Mouse (Mus musculus) activated CD4-positive, CD25-positive, alpha-beta regulatory T cell, adult 4 months (primary cell): ENCODE results near the gene Lrrc29. TPM values are rescaled to one million over a fixed set of nuclear protein-coding genes. Genes with fewer than 3 reads are reported as not detected.

ENCODE experiments used
- ATAC-seq: one replicate; pipeline ENCODE4 v1.8.0; 2017
- polyA plus RNA-seq, 2 experiments: library from polyadenylated mRNA; unstranded; fragments of 100-300 nt; shearing (Covaris generic); gene quantifications; one replicate each; pipeline ENCODE4 v1.2.1; 2017

Gene Lrrc29
- polyA plus RNA-seq, result 1 to 10 TPM; 1.4 to 2.7 TPM

DNA sequence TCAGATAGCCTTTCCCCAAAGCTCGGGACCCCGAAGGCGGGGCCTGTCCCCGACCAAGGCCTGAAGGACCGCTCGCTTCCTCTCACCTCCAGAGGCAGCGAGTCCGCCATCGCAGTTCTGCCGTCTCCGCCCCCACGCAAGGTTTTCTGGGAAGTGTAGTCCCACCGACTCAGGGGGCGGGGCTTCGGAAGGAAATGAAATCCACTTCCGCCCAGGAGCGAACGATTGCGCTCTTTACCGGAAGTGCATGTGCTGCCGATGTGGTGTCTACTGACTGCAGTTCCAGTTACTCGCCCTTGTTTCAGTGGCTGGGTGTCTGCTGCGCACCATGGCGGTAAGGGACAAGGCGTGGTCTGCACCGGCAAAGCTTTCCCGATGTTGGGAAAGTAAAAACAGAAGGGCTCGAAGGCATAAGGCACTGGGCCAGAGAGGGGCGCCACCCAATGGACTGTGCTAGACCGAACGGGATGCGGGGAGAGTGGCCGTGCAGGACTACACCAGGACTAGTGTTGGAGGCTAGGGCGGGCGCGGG lies at the start of gene Lrrc29, which contains the start of gene Tmem208:
Gene Lrrc29, minus strand, starts transcription at position 138 of the 532 bp plus-strand sequence.
Gene Tmem208, plus strand, starts transcription at position 214 of the 532 bp plus-strand sequence.
- ATAC-seq, result peak; percentile 95

DNA sequence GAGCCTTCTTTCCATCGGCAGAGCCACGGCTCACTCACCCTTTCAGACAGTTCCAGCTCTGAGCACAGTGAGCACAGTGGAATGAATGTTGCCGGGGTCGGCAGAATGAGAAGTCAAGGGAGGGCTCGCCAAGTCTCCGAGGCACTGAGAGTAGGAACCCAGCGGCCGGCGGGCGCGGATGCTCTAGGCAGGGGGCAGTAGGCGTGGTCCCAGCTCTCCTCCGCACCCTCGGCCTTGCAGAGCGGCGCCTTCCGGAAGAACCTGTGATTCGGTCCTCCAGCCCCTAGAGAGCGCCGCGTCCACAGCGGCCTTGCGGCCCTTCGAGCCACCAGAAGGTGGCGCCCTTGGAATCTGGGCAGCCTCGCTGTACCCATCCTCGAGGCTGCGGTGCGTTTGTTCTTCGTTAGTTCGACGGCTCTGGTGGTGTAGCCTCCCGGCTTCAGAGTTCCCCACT lies 48.5 kb upstream of the Lrrc29 start:
- no peak for ATAC-seq

DNA sequence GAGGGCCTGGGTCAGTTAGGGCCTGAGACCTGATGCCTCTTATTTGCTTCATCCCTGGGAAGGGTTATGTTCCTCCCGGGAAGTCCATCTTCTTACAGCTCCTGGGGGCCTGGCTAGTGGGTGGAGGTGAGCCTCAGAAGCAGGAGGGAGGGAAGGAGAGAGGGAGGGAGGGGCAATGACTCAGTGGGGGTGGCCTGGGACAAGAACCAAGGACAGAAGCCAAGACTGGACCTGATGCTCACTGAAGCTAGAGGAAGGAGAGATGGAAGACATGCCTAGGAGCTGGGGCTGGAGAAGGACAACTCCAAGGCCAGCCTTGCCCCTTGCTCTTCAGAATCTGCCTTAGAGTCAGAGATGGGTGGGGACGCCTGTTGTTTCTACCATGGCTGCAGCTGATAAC lies 47.0 kb upstream of the Lrrc29 start, which contains the start of gene Plekhg4:
Gene Plekhg4, plus strand, starts transcription at position 243 of the 400 bp plus-strand sequence.
- ATAC-seq, result no peak

DNA sequence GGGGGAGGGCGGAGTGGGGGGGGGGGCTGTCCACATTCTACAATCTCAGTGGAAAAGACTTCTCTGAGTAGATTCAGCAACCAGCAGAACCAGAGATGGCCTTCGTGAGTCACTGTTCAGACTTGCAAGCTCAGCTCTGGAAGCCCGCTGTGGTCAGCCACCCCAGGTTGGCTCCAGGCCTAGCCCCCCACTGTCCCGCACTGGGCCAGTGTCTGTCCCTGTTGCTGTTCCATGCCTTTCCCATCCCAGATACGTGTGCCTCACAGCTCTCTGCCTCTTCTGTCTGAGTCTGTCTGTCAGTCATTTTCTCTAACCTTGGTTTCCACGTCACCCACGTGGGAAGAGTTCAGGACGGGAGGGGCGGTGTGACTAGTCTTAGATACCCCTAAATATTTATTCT lies 46.4 kb upstream of the Lrrc29 start:
- no peak for ATAC-seq

DNA sequence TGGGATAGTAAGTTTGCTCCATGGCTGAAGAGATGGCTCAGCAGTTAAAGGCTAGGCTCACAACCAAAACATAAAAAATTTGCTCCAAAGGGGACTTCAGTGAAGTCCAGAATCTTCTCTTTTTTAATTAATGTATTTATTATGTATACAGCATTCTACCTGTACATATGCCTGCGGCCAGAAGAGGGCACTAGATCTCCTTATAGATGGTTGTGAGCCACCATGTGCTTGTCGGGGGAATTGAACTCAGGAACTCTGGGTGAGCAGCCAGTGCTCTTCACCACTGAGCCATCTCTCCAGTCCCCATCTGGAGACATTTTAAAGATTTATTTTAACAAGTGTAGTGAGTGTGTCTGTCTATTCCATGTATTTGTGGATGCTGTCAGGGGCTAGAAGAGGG lies 41.0 kb upstream of the Lrrc29 start:
- no peak for ATAC-seq

DNA sequence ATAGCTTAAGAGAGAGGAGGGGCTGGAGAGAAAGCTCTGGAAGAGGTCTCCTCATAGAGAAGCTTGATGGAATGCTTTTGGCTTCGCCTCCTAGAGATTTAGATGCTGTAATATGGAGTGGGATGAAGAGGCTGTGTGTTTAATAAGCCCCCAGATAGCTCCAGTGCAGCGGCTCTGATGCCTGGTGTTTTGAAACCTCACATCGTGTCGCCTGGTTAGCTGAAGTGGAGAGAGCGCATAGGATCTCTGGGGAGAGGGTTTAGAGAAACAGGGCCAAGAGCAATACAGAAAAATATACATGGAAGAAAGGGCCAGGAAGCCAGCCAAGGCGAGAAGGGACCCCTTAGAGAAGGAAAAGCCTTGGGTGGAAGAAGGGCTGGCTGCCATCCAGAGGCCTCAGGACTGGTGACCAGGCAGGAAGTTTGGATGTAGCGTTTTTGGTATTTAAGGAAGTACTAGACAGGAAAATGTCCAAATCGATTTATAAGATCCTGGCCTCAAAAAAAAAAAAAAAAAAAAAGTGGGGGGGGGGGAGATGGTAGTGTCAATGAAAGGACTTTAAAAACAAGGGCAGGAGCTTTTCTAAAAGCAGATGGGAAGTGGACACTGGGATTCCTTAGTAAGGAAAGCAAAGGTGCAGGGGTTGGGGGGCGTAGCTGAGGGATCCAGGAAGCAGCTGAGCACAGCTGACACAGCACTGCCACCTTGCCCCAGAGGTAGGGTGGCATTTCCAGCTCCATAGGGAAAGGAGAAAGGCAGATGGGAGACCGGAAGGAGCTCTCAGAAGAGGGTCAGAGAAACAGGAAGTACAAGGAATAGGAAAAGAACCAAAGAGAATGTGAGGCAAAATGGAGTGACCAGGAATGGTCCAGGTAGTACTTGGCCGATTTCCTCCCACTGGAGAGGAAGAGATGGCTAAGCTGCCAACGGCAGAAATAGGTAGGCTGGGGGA lies 35.9 kb upstream of the Lrrc29 start:
- no peak for ATAC-seq

DNA sequence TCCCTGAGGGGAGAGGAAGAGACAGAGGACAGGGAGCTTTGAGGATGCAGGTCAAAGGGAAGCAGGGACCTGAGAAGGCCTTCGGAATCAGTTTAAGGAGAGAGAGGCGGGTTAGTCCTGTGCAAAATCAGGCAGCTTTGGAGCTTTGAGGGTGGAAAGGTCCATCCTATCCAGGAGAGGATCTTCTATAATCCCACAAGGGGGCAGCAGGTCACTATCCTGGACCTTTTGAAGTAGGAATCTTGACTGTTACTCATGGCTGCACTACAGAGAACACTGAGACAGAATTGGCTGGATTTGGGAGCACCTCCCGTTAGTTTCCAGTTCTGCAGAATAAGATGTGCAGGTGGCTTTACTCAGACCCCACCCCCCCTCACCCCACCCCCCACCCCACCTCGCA lies 33.6 kb upstream of the Lrrc29 start:
- ATAC-seq, result no peak

DNA sequence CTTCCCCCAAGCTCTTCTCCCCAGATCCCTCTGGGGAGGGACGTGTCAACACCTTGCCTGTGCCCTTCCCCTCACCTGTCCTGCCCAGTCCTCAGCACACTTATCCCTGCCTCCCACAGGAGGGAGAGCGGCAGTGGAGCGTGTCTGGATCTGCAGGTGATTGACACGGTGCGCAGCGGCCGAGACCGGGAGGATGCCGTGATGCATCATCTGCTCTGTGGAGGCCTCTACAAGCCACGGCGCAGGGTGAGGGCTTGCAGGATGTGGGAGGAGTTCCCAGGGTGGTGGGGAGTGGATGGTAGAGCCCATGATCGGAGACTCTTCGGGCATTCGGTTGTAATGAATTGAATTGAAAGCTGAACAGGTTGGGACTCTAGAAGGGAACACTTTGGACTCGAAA lies 33.1 kb upstream of the Lrrc29 start:
- no peak for ATAC-seq

DNA sequence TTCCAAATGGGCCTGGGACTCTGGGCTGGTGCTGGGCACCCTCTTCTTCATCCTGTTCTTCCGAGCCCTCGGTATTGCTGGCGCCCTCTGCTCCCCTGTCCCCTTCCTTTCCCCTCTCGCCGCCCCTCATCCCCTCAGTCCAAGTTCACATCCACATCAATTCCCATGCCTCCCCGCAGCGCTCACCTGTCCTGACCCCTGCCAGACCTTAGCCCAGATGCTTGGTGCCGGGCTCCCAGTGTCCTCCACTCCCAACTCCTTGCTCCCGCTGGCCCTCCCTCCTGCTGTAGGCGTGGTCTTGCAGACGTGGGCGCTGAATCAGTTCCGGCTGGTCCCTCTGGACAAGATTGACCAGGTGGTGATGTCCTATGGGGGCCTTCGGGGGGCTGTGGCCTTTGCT lies 30.6 kb upstream of the Lrrc29 start:
- no peak for ATAC-seq

DNA sequence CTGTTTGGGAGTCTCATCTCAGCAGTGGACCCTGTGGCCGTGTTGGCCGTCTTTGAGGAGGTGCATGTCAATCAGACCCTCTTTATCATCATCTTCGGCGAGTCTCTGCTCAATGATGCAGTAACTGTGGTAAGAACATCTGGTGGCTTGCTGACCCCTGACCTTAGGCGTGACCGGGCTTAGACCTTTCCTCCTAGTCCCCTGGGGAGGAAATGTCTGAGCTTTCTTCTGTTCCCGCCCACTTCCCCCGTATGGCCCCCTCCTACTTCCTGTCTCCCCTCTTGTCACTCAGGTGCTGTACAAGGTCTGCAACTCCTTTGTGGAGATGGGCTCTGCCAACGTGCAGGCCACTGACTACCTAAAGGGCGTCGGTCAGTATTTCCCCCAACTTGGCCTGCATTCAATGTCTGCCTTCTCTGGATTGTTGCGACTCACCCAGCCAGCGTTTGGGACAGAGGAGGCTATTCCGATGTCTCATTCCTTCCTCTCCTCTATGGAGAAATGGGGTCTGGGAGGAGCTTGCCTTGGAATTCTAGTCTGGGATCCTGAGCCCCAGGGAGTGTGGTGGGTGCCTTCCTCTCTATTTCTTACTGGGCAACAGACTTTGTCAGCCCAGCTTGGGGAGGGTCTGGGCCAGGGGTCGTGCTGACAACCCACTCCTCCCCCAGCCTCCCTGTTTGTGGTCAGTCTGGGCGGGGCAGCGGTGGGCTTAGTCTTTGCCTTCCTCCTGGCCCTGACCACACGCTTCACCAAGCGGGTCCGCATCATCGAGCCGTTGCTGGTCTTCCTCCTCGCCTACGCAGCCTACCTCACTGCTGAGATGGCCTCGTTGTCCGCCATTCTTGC lies 29.3 kb upstream of the Lrrc29 start:
- no peak for ATAC-seq

DNA sequence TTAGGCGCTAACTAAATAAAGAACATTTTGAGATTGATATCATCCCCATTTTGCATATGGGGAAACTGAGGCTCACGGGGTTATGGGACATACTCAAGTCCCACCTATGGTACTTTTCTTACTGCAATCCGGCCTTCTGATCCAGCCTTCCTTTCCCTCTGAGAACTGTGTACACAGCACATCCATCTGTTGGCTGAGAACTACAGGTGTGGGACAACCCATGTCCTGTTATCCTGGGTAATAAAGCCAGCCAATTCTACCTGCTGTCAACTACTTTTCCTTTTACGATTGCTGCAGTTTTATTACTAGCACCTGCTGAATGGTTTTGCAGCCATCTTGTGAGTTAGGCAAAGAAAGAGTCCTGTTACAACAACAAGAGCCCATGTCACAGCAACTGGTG lies 28.5 kb upstream of the Lrrc29 start:
- ATAC-seq, result no peak

DNA sequence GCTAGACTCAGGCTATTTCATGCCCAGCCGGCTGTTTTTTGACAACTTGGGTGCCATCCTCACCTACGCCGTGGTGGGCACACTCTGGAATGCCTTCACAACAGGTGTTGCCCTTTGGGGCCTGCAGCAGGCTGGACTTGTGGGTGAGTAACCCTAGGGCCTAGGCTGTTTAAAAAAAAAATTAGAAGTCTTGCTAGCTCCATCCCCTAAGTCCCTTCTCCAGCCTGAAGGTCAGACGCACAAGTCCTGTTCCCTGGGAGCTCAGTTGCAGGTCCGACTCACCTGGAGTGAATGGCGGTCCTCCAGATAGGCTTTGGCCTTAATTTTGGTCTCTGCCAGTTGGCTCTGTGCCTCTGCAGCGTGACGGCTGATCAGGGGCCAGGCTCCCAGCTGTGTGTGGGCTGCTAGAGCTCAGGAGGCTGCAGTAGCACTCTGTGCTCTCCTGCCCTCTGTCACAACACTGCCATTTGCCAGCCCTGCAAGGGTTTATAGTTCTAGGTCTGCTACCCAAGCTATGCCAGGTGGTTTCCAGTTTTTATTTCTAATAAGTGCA lies 27.6 kb upstream of the Lrrc29 start:
- no peak for ATAC-seq

DNA sequence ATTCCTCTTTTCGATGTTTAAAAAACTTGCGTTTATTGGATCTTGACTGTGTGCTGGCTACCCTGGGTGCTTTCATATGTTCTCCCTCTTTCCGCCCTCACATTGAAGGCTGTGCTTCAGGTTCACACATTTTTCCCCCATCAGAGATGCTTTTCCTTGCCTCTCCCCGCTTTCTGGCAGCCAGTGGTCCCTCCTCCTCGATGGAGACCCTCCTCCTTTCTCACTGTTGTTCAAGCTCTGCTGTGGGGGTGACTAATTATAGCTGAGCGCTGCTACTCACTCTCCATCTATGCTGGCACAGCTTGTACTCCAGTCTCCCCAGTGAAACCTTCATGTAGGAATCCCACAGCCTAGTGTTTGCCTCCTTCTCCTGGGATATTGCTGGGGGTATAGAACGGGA lies 24.1 kb upstream of the Lrrc29 start:
- no peak for ATAC-seq

DNA sequence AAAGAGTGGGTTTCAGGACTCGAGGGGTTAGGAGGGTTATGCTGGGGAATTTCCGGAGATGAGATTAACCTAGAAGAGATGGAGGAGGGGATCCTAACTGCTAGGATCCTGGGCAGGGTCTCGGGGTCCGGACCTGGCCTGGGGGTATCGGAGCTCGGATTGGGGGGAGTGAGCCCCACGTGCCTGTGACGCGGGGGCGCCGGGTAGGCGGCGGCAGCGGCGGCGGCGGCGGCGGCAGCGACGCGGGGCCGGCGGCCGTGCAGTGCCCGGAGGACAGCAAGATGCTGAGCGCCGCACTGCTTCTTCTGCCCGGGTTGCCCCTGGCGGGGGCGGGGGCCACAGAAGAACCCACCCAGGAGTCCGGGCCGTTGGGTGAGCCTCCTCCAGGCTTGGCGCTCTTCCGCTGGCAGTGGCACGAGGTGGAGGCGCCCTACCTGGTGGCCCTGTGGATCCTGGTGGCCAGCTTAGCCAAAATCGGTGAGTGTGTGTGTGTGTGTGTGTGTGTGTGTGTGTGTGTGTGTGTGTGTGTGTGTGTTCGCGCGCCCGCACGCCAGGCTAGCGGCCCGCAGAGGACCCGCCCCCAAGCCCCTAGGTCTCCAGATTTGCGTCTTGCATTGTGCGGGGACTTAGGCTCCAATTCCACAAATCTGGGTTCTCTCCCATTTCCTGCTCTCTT lies 23.2 kb upstream of the Lrrc29 start:
- no peak for ATAC-seq

DNA sequence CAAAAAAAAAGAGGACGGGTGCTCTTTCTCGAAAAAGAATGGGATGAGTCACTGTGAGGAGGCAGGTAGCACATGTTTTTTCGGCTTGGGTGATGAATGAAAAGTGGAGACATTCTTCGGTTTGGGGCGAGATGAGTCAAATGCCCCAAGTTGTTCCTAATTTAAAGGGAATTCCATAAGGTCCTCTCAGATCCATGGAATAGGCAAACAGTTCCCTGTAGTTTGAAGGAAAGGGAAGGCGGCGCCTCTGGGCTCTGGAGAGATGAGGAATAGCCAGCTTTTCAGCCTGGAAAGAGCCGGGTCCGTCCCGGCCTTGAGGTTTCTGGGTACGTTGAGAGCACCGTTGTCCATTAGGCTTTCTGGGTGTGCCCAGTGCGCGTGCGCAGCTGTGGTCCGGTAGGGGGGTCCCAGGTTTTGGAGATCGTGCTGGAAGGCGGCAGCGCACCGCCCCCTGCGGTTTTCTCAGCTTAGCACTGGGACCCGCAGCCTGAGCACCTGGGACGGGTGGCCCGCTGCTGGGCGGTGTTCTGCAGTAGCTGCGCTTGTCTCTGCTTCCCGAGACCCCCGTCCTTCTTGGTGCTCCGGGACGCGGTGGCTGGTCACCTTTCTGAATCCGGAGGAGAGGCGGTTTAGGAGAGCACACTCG lies 22.5 kb upstream of the Lrrc29 start, which contains the start of gene Slc9a5:
Gene Slc9a5, plus strand, starts transcription at position 394 of the 646 bp plus-strand sequence.
- peak; percentile 3 for ATAC-seq

DNA sequence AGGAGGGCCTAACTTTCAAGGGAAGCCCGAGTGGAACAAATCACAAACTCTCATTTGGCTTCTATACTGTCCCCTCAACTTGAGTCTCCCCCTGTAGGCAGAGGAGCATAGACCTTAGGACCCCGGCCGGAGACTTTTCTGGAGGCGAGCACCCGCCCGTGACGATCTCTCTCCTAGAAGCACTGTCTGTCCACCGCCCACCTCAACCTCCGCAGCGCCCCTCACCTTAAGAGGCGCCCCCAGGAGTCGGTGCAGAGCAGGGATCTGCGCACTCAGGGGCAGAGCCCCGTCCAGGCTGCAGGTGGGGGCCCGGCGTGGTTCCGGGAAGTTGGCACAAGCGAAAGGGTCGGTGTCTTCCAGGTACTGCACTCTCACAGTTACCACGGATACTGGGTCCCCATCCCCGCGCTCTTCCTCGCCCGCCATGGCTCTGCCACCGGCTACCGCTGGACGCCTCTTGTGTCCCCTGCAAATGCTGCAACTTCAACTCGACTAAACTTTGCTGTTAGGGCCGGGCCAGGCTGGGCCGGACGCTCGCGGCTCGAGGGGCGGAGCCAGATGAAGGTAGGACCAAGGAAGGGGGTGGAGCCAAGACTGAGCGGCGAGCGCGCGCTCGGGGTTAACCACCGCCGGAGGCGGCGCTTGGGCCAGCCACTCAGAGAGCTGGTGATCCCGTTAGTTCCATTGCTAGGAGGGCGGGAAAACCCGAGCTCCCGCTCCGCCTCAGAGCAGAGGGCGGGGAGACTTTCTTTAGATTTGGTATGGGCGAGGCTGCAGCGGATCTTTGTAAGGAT lies 21.5 kb upstream of the Lrrc29 start, which contains the start of gene Fhod1:
Gene Fhod1, minus strand, starts transcription at position 526 of the 794 bp plus-strand sequence.
- peak; percentile 89 for ATAC-seq

DNA sequence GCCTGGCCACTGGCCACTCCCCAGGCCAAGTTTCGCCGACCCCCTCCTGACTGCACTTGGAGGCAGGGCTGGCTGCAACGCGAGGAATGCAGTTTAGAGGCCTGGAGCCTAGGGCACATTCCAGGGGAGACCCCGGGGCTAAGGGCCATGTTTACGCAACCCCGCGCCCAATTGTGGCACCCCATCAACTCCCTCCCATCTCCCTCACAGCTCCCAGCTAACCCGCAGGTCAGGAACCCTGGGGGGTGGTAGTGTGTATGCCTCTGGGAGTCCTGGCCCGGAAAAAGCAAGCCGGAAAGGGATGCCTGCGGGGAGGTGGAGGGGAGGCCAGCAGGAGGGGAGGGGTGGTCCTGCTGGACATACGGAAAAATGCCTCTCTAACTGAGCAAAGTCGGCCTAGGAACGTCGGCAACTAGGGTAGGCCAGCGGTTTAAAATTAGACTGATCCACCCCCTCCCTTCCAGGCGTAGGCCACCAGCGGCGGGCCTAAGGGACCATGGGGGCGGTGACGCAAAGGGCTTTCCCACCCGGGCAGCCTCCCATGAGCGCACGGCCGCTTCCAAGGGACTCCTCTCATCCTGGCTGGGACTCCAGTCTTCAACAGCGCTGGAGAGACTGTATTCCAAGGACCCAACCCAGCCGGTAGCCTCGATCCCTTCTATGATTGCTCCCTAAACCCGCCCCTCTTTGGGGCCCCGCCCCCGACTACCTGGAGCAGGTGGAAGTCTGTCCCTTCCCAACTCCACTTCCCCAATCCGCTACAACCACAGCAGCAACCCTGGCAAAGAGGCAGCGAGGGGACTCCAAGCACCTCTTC lies 20.7 kb upstream of the Lrrc29 start:
- ATAC-seq, result no peak

DNA sequence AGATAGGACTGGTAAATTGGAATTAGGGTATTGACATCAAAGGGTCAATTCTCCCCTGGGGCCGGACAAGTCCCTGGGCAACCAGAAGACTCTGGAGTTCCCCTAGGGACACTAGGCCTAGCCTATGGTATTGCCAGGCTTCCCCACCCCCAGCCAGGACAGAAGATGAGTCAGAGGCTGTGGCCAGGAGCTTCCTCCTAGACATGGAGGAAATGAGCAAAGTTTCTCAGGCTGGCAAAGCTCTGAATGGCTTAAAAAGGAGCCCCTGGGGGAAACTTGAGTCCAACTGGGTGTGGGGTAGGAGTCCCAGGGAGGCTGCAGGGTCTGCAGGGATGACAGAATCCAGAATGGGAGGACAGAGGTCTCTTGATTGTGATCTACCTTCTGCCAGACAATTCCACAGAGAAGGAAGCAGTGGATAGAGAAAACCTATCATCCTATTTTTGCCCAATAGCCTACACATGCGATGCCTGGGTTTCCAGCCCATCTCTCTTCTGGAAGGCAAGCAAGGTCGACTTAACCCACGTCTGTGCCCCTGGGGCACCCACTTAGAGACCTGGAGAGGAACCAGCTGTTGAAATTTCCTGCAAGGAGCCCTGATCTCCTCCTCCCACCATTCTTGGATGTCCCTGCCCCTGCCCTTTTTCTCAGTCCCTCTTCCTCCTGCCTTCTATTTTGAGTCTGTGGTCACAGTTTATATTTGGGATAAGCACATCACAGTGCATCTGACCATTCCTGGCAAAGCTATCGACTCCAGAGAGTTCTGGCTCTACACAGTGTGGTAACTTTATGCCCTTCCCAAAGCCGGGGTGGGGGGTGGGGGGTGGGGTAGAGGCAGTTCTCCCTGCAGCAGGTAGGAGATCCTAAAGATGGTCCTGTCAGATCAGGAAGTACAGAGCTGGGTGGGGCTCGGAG lies 19.2 kb upstream of the Lrrc29 start:
- ATAC-seq, result no peak
